Mouse (Mus musculus) heart, postnatal 0 days (tissue): ENCODE measurements around the gene Palld. TPM values are rescaled to one million over a fixed set of nuclear protein-coding genes. Genes with fewer than 3 reads are reported as not detected.

ENCODE experiments used
- ATAC-seq: fragments of 200-750 bp; cut with Nextera tagmentation; 2 replicates; pipeline ENCODE4 v1.8.0; 2017; ENCODE audit warnings: low read depth, moderate number of reproducible peaks, moderate library complexity; ENCODE audit not compliant: insufficient read depth
- DNase-seq: peaks from one replicate; pipeline ENCODE4 v3.0.0-alpha.2; 2016; ENCODE audit warnings: low spot score
- H3K27ac ChIP-seq: fragments of 300-500 bp; sonication (generic); 2 replicates; pipeline ENCODE4 v1.5.1; 2014; ENCODE audit warnings: low read depth, mild to moderate bottlenecking
- H3K27me3 ChIP-seq: fragments of 300-500 bp; sonication (generic); 2 replicates; pipeline ENCODE4 v1.6.1; 2014; ENCODE audit warnings: low read length, mixed read lengths; ENCODE audit not compliant: control insufficient read depth, insufficient read depth
- H3K36me3 ChIP-seq: fragments of 300-500 bp; sonication (generic); replicated peaks from 2 replicates; pipeline ENCODE4 v1.6.1; 2014; ENCODE audit warnings: low read length, mixed read lengths; ENCODE audit not compliant: control insufficient read depth, insufficient read depth
- H3K4me1 ChIP-seq: fragments of 300-500 bp; sonication (generic); 2 replicates; pipeline ENCODE4 v1.6.1; 2014; ENCODE audit warnings: antibody characterized with exemption; ENCODE audit not compliant: control insufficient read depth, insufficient read depth
- H3K4me2 ChIP-seq: fragments of 300-500 bp; sonication (generic); 2 replicates; pipeline ENCODE4 v1.6.1; 2014; ENCODE audit warnings: low read depth, mild to moderate bottlenecking, low read length, moderate library complexity
- H3K4me3 ChIP-seq: fragments of 300-500 bp; sonication (generic); 2 replicates; pipeline ENCODE4 v1.5.1; 2014; ENCODE audit warnings: low read depth, low read length
- H3K9ac ChIP-seq: fragments of 300-500 bp; sonication (generic); replicated peaks from 2 replicates; pipeline ENCODE4 v1.6.1; 2014; ENCODE audit warnings: low read depth, low read length, mixed read lengths
- H3K9me3 ChIP-seq: fragments of 300-500 bp; sonication (generic); replicated peaks from 2 replicates; pipeline ENCODE4 v1.6.1; 2016; ENCODE audit warnings: low read length; ENCODE audit not compliant: control insufficient read depth
- CTCF ChIP-seq: IDR thresholded peaks from 2 replicates; pipeline ENCODE4 v1.5.1; 2016; ENCODE audit warnings: antibody characterized with exemption, control low read depth, low read depth
- EP300 ChIP-seq: IDR thresholded peaks from 2 replicates; pipeline ENCODE4 v1.6.1; 2016; ENCODE audit warnings: antibody characterized with exemption, low read depth
- WGBS: fragments of 180-500 bp; shearing (Covaris S2); extraction: QIAGEN DNeasy Blood & Tissue Kit; methylation state at CpG from one replicate; pipeline ENCODE4 v1.1.7; 2014; 5-methylcytosine and 5-hydroxymethylcytosine counted together
- polyA plus RNA-seq: library from polyadenylated mRNA; unstranded; fragments of >200 nt; fragmentation: Nextera tagmentation; extraction: Ambion mirVana; gene quantifications from 2 replicates; pipeline ENCODE4 v1.2.1, GENCODE M21; 2015
- total RNA-seq: library from RNA; depleted of rRNA; stranded (reverse); fragments of >200 nt; gene quantifications from 2 replicates; pipeline ENCODE4 v1.2.3, GENCODE M21; 2014; ENCODE audit warnings: low replicate concordance

Palld gene
- total and polyA plus RNA-seq, 2 experiments from 2014 or later = 103 to 127 TPM

GRCm38 (mm10) chr8:61745181-61745980, 157.1 kb downstream of the Palld start:
- H3K27ac ChIP-seq = peak overlapping the region; percentile 68
- peak; percentile 71 for ATAC-seq
- H3K4me2 ChIP-seq = peak overlapping the region; percentile 17; the same call in 1 of the 2 replicates
- H3K27me3 ChIP-seq = no peaks in the 10 kb centered on the region
- H3K9me3 ChIP-seq = no peaks in the 10 kb centered on the region
- H3K9ac ChIP-seq = no peak overlapping the region
- WGBS = 16% methylated on average over 10 of the region's 10 CpGs
- H3K4me1 ChIP-seq = peaks cover 27% of the 10 kb centered on the region
- no peaks in the 10 kb centered on the region for H3K36me3 ChIP-seq
- DNase-seq = peak; percentile 55
- no peak overlapping the region for H3K4me3 ChIP-seq
- TF ChIP-seq EP300 (no peak), CTCF (no peak)

- TF ChIP-seq EP300 = no peak
- Histone ChIP-seq H3K9me3 (no peaks in the 10 kb centered on the region), H3K27ac (no peak overlapping the region; the same call in 1 of the 2 replicates), H3K4me3 (no peak overlapping the region), H3K9ac (no peak overlapping the region), H3K4me2 (no peak overlapping the region), H3K27me3 (no peaks in the 10 kb centered on the region), H3K36me3 (no peaks in the 10 kb centered on the region), H3K4me1 (peaks cover 26% of the 10 kb centered on the region)
- ATAC-seq (peak; percentile 57; the same call in 1 of the 2 replicates), DNase-seq (no peak)
- 49% methylated on average over 6 of the region's 6 CpGs for WGBS
These were observed 158.5 kb downstream of the Palld start for GRCm38 (mm10) chr8:61743764-61744562.

GRCm38 (mm10) chr8:61737465-61737864, 165.0 kb downstream of the Palld start:
- no peak for ATAC-seq
- WGBS = 75% methylated on average over 4 of the region's 4 CpGs

GRCm38 (mm10) chr8:61736739-61737243, 165.7 kb downstream of the Palld start:
- ATAC-seq = no peak
- 88% methylated on average over 8 of the region's 8 CpGs for WGBS

More at GRCm38 (mm10) chr8:61737465-61737864, 165.0 kb downstream of the Palld start:
- Histone ChIP-seq H3K27ac (no peak overlapping the region), H3K4me3 (no peak overlapping the region), H3K27me3 (no peaks in the 10 kb centered on the region), H3K9ac (no peak overlapping the region), H3K4me2 (no peak overlapping the region), H3K4me1 (no peaks in the 10 kb centered on the region), H3K9me3 (no peaks in the 10 kb centered on the region), H3K36me3 (no peaks in the 10 kb centered on the region)
- TF ChIP-seq CTCF (no peak), EP300 (no peak)
- no peak for DNase-seq

GRCm38 (mm10) chr8:61736117-61736516, 166.4 kb downstream of the Palld start:
- no peak overlapping the region for H3K4me3 ChIP-seq

More at GRCm38 (mm10) chr8:61736739-61737243, 165.7 kb downstream of the Palld start:
- no peak for DNase-seq
- TF ChIP-seq CTCF (no peak), EP300 (no peak)
- Histone ChIP-seq H3K4me1 (peaks cover 4% of the 10 kb centered on the region; the same call in 1 of the 2 replicates), H3K36me3 (no peaks in the 10 kb centered on the region), H3K27ac (no peak overlapping the region), H3K27me3 (no peaks in the 10 kb centered on the region), H3K9ac (no peak overlapping the region), H3K9me3 (no peaks in the 10 kb centered on the region), H3K4me2 (no peak overlapping the region), H3K4me3 (no peak overlapping the region)

More at GRCm38 (mm10) chr8:61736117-61736516, 166.4 kb downstream of the Palld start:
- WGBS = 56% methylated on average over 4 of the region's 4 CpGs
- peak; percentile 28 for TF ChIP-seq CTCF
- TF ChIP-seq EP300 = no peak
- DNase-seq = no peak
- H3K27me3 ChIP-seq = no peaks in the 10 kb centered on the region
- no peaks in the 10 kb centered on the region for H3K36me3 ChIP-seq
- H3K4me2 ChIP-seq = no peak overlapping the region
- no peak for ATAC-seq
- peaks cover 10% of the 10 kb centered on the region for H3K4me1 ChIP-seq
- H3K27ac ChIP-seq = no peak overlapping the region
- no peaks in the 10 kb centered on the region for H3K9me3 ChIP-seq
- no peak overlapping the region for H3K9ac ChIP-seq
